Mouse (Mus musculus) layer of hippocampus, postnatal 36 days (tissue): Measurements from ENCODE around the gene Cdkl2. TPM values are rescaled to one million over a fixed set of nuclear protein-coding genes. Genes with fewer than 3 reads are reported as not detected.

Source experiments
- total RNA-seq, 2 experiments: library from RNA; stranded (reverse); gene quantifications; 2 replicates each; pipeline ENCODE4 v1.2.3; 2021

Cdkl2 gene
- total RNA-seq, 2 experiments from 2014 or later = 39.8 to 42.5 TPM

Other genes starting within 250 kb of the Cdkl2 start
- 10 to 100 TPM; 53.5 to 55.6 TPM for gene Rchy1, start 80.8 kb downstream of the Cdkl2 start, total RNA-seq
- gene Odaph, start 56.4 kb downstream of the Cdkl2 start, total RNA-seq = not detected
- gene G3bp2, start 39.8 kb upstream of the Cdkl2 start, total RNA-seq = 100 to 1,000 TPM; 230 to 257 TPM
- 10 to 100 TPM; 84.3 to 84.7 TPM for gene Uso1, start 94.1 kb upstream of the Cdkl2 start, total RNA-seq
- not detected for gene U90926, start 171.5 kb upstream of the Cdkl2 start, total RNA-seq
- gene Ppef2, start 212.4 kb upstream of the Cdkl2 start, total RNA-seq = under 1 TPM; 0.82 to 0.94 TPM
- gene Naaa, start 234.3 kb upstream of the Cdkl2 start, total RNA-seq = 10 to 100 TPM; 45.7 to 48.5 TPM